Mouse (Mus musculus) MEL (cell line): ENCODE data around the gene Pttg1. TPM values are rescaled to one million over a fixed set of nuclear protein-coding genes. Genes with fewer than 3 reads are reported as not detected.
A peak's percentile ranks its signal among the peaks of the same experiment; 100 is the strongest.

Experiments used
- DNase-seq: peaks from one replicate; pipeline ENCODE4 v3.0.0; 2011; ENCODE audit warnings: low read depth, low spot score
- H3K27ac ChIP-seq: 2 replicates; pipeline ENCODE4 v1.5.1; 2012; ENCODE audit warnings: low read depth, mild to moderate bottlenecking, control low read depth, low read length, moderate library complexity; ENCODE audit not compliant: control insufficient read depth
- H3K27me3 ChIP-seq, 2 experiments: fragments of 150-350 bp in 1 of 2; sonication (generic) in 1 of 2; 2 replicates each; pipeline ENCODE4 v1.6.1; 2012; ENCODE audit warnings: low read length in 2 of 2, mild to moderate bottlenecking in 2 of 2, improper control_type of control experiment in 1 of 2, moderate library complexity in 1 of 2; ENCODE audit not compliant: insufficient read depth in 2 of 2, control insufficient read depth in 1 of 2
- H3K36me3 ChIP-seq, 2 experiments: 2 replicates each; pipeline ENCODE4 v1.6.1; 2012 to 2014; ENCODE audit warnings: low read length in 2 of 2, improper control_type of control experiment in 1 of 2, inconsistent platforms in 1 of 2, mild to moderate bottlenecking in 1 of 2; ENCODE audit not compliant: insufficient read depth in 2 of 2, control insufficient read depth in 1 of 2
- H3K4me1 ChIP-seq, 2 experiments: fragments of 150-350 bp in 1 of 2; sonication (generic) in 1 of 2; 2 replicates each; pipeline ENCODE4 v1.6.1; 2012; ENCODE audit warnings: low read length in 2 of 2, improper control_type of control experiment in 1 of 2, mild to moderate bottlenecking in 1 of 2; ENCODE audit not compliant: insufficient read depth in 2 of 2, control insufficient read depth in 1 of 2
- H3K4me3 ChIP-seq, 2 experiments: fragments of 150-350 bp in 1 of 2; sonication (generic) in 1 of 2; 2 replicates each; pipeline ENCODE4 v1.5.1; 2012; ENCODE audit warnings: low read depth in 2 of 2, low read length in 2 of 2, mild to moderate bottlenecking in 2 of 2, moderate library complexity in 2 of 2, control low read depth in 1 of 2, improper control_type of control experiment in 1 of 2; ENCODE audit not compliant: control insufficient read depth in 1 of 2, insufficient read depth in 1 of 2
- H3K79me2 ChIP-seq: 2 replicates; pipeline ENCODE4 v1.6.1; 2012; ENCODE audit warnings: mild to moderate bottlenecking, low read length, moderate library complexity; ENCODE audit not compliant: control insufficient read depth, poor library complexity, insufficient read depth
- H3K9ac ChIP-seq: 2 replicates; pipeline ENCODE4 v1.6.1; 2012; ENCODE audit warnings: low read depth, mild to moderate bottlenecking, control low read depth, low read length, moderate library complexity; ENCODE audit not compliant: control insufficient read depth, poor library complexity, severe bottlenecking
- H3K9me3 ChIP-seq: fragments of 150-350 bp; sonication (generic); replicated peaks from 2 replicates; pipeline ENCODE4 v1.6.1; 2012; ENCODE audit warnings: mild to moderate bottlenecking, low read length, improper control_type of control experiment, moderate library complexity; ENCODE audit not compliant: insufficient read depth
- CHD2 ChIP-seq: IDR thresholded peaks from 2 replicates; pipeline ENCODE4 v1.6.1; 2011; ENCODE audit warnings: low read length, improper control_type of control experiment
- CTCF ChIP-seq, 3 experiments: IDR thresholded peaks in 2 of 3; conservative IDR thresholded peaks in 1 of 3; 2 replicates each; pipeline ENCODE4 v1.5.1; 2011 to 2012; ENCODE audit warnings: low read length in 3 of 3, low read depth in 2 of 3, mild to moderate bottlenecking in 2 of 3, improper control_type of control experiment in 1 of 3, inconsistent platforms in 1 of 3, mixed read lengths in 1 of 3, moderate library complexity in 1 of 3; ENCODE audit not compliant: control insufficient read depth in 1 of 3, insufficient read depth in 1 of 3, poor library complexity in 1 of 3, severe bottlenecking in 1 of 3
- E2F4 ChIP-seq: IDR thresholded peaks from 2 replicates; pipeline ENCODE4 v1.6.1; 2011; ENCODE audit warnings: low read depth, low read length, improper control_type of control experiment, borderline replicate concordance
- GABPA ChIP-seq: IDR thresholded peaks from 2 replicates; pipeline ENCODE4 v1.6.1; 2012; ENCODE audit warnings: low read depth, mild to moderate bottlenecking, inconsistent platforms, low read length, improper control_type of control experiment, moderate library complexity
- GATA1 ChIP-seq: IDR thresholded peaks from 2 replicates; pipeline ENCODE4 v1.6.1; 2011; ENCODE audit warnings: low read depth, low read length, improper control_type of control experiment
- JUND ChIP-seq: IDR thresholded peaks from 2 replicates; pipeline ENCODE4 v1.6.1; 2011; ENCODE audit warnings: low read depth, mild to moderate bottlenecking, improper control_type of control experiment, low read length
- KAT2A ChIP-seq: conservative IDR thresholded peaks from 2 replicates; pipeline ENCODE4 v1.6.1; 2012; ENCODE audit warnings: low read depth, low read length, improper control_type of control experiment, inconsistent platforms
- MAFK ChIP-seq: IDR thresholded peaks from 2 replicates; pipeline ENCODE4 v1.6.1; 2011; ENCODE audit warnings: low read depth, mild to moderate bottlenecking, low read length, improper control_type of control experiment, borderline replicate concordance
- MAX ChIP-seq: IDR thresholded peaks from 2 replicates; pipeline ENCODE4 v1.6.1; 2011; ENCODE audit warnings: low read length, improper control_type of control experiment
- MAZ ChIP-seq: IDR thresholded peaks from 2 replicates; pipeline ENCODE4 v1.6.1; 2012; ENCODE audit warnings: low read depth, mild to moderate bottlenecking, inconsistent platforms, low read length, improper control_type of control experiment
- MEF2A ChIP-seq: IDR thresholded peaks from 2 replicates; pipeline ENCODE4 v1.6.1; 2014; ENCODE audit warnings: low read depth, mild to moderate bottlenecking, inconsistent platforms, low read length, improper control_type of control experiment; ENCODE audit not compliant: poor library complexity, insufficient replicate concordance, severe bottlenecking; ENCODE audit errors: extremely low read depth
- MXI1 ChIP-seq: IDR thresholded peaks from 2 replicates; pipeline ENCODE4 v1.6.1; 2011; ENCODE audit warnings: mild to moderate bottlenecking, low read depth, low read length, improper control_type of control experiment
- NELFE ChIP-seq: IDR thresholded peaks from 2 replicates; pipeline ENCODE4 v1.6.1; 2011; ENCODE audit warnings: low read depth, low read length, improper control_type of control experiment
- POLR2AphosphoS2 ChIP-seq: IDR thresholded peaks from 2 replicates; pipeline ENCODE4 v1.6.1; 2011; ENCODE audit warnings: low read length, improper control_type of control experiment
- RAD21 ChIP-seq: IDR thresholded peaks from 2 replicates; pipeline ENCODE4 v1.6.1; 2011; ENCODE audit warnings: mild to moderate bottlenecking, low read depth, low read length, improper control_type of control experiment
- SIN3A ChIP-seq: IDR thresholded peaks from 2 replicates; pipeline ENCODE4 v1.6.1; 2012; ENCODE audit warnings: low read length, improper control_type of control experiment, inconsistent platforms
- SMC3 ChIP-seq: IDR thresholded peaks from 2 replicates; pipeline ENCODE4 v1.6.1; 2011; ENCODE audit warnings: low read depth, low read length, improper control_type of control experiment
- TAL1 ChIP-seq: IDR thresholded peaks from 2 replicates; pipeline ENCODE4 v1.6.1; 2012; ENCODE audit warnings: mild to moderate bottlenecking, inconsistent platforms, low read length, moderate library complexity, mixed read lengths
- TBP ChIP-seq: IDR thresholded peaks from 2 replicates; pipeline ENCODE4 v1.8.0; 2011; ENCODE audit warnings: low read depth, low read length, improper control_type of control experiment
- TCF12 ChIP-seq: IDR thresholded peaks from 2 replicates; pipeline ENCODE4 v1.6.1; 2014; ENCODE audit warnings: low read depth, mild to moderate bottlenecking, inconsistent platforms, low read length, improper control_type of control experiment, moderate library complexity
- UBTF ChIP-seq: IDR thresholded peaks from 2 replicates; pipeline ENCODE4 v1.6.1; 2012; ENCODE audit warnings: low read depth, mild to moderate bottlenecking, inconsistent platforms, low read length, improper control_type of control experiment, moderate library complexity, borderline replicate concordance; ENCODE audit not compliant: insufficient read depth
- USF1 ChIP-seq: IDR thresholded peaks from 2 replicates; pipeline ENCODE4 v1.6.1; 2014; ENCODE audit warnings: low read depth, mild to moderate bottlenecking, inconsistent platforms, low read length, improper control_type of control experiment, moderate library complexity
- USF2 ChIP-seq, 2 experiments: IDR thresholded peaks; 2 replicates each; pipeline ENCODE4 v1.6.1; 2011 to 2012; ENCODE audit warnings: improper control_type of control experiment in 2 of 2, low read length in 2 of 2, borderline replicate concordance in 1 of 2, inconsistent platforms in 1 of 2, low read depth in 1 of 2, mild to moderate bottlenecking in 1 of 2; ENCODE audit not compliant: insufficient read depth in 1 of 2
- ZC3H11A ChIP-seq: IDR thresholded peaks from 2 replicates; pipeline ENCODE4 v1.6.1; 2012; ENCODE audit warnings: low read depth, mild to moderate bottlenecking, inconsistent platforms, low read length, improper control_type of control experiment
- ZKSCAN1 ChIP-seq: IDR thresholded peaks from 2 replicates; pipeline ENCODE4 v1.6.1; 2012; ENCODE audit warnings: low read depth, mild to moderate bottlenecking, inconsistent platforms, low read length, improper control_type of control experiment, moderate library complexity
- ZMIZ1 ChIP-seq: IDR thresholded peaks from 2 replicates; pipeline ENCODE4 v1.6.1; 2012; ENCODE audit warnings: low read depth, mild to moderate bottlenecking, inconsistent platforms, low read length, improper control_type of control experiment, moderate library complexity
- ZNF384 ChIP-seq: IDR thresholded peaks from 2 replicates; pipeline ENCODE4 v1.6.1; 2012; ENCODE audit warnings: low read depth, mild to moderate bottlenecking, inconsistent platforms, low read length, improper control_type of control experiment
- polyA plus RNA-seq, 2 experiments: library from polyadenylated mRNA; stranded (reverse) in 1 of 2; unstranded in 1 of 2; fragments of >175 nt in 1 of 2; fragments of >200 nt in 1 of 2; gene quantifications; 2 replicates each; pipeline versions ENCODE4 v1.2.1 to v1.2.4; 2012; ENCODE audit warnings: low replicate concordance in 2 of 2, low read depth in 1 of 2; ENCODE audit not compliant: insufficient read length in 2 of 2, insufficient read depth in 1 of 2, missing spikeins in 1 of 2
- total RNA-seq: library from RNA; depleted of rRNA; stranded (reverse); fragments of 300-350 nt; gene quantifications from 2 replicates; pipeline ENCODE4 v1.2.3, GENCODE M21; 2012

The Pttg1 gene
- total and polyA plus RNA-seq, 3 experiments, result 73.6 to 140 TPM; not detected in 1

DNA sequence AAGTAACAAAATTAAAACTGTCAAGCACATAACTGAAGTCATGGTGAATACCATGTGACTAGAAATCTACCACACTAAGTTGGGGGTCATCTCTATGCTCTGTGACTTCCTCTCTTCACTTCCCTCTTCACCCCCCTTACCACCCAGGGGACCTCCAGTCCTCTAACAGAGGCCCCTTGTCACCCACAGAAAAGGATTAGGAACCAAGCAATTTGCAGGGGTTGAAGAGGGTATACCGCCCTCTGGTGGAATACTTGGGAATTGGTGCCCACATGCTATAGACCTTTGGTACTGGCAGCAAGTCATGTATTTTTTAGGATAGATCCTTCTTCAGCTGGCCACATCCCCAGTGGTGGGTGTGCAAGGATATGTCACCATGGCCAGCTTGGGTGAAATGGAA, 14.6 kb downstream of the Pttg1 start:
- Histone ChIP-seq H3K27ac (no peak overlapping the region), H3K9ac (no peak overlapping the region), H3K4me1 (no peaks in the 10 kb centered on the region; a peak in 1 of 4 replicates), H3K27me3 (peaks cover 0 to 3% of the 10 kb centered on the region in 2 experiments; a peak in 2 of 4 replicates), H3K79me2 (no peaks in the 10 kb centered on the region), H3K36me3 (no peaks in the 10 kb centered on the region), H3K9me3 (no peaks in the 10 kb centered on the region), H3K4me3 (no peak overlapping the region)
- TF ChIP-seq JUND (no peak), UBTF (no peak), GATA1 (no peak), ZKSCAN1 (no peak), KAT2A (no peak), MAX (no peak), TCF12 (no peak), SIN3A (no peak), NELFE (no peak), GABPA (no peak), MEF2A (no peak), ZMIZ1 (no peak), TAL1 (no peak), CTCF (IDR thresholded peaks at IDR 0.05 in 2 of 3, conservative IDR thresholded peaks at IDR 0.05 in 1 of 3; ENCODE audit: control insufficient read depth in 1 of 3, insufficient read depth in 1 of 3, low read depth in 2 of 3, low read length in 3 of 3, poor library complexity in 1 of 3, severe bottlenecking in 1 of 3) (peak; percentile 63 to 98 (median 88)), ZNF384 (no peak), TBP (no peak), SMC3 (peak; percentile 86), E2F4 (no peak), USF1 (no peak), RAD21 (peak; percentile 65), USF2 (IDR thresholded peaks at IDR 0.05; ENCODE audit: borderline replicate concordance in 1 of 2, insufficient read depth in 1 of 2, low read depth in 1 of 2, low read length in 2 of 2) (no peak), CHD2 (no peak), ZC3H11A (peak; percentile 17; the same call in 1 of the 2 replicates), POLR2AphosphoS2 (no peak), MXI1 (no peak), MAZ (no peak), MAFK (no peak)
- DNase-seq, result peak; percentile 89
